Mouse (Mus musculus) liver, embryonic 14.5 days (tissue): ENCODE data around the gene Pcf11. TPM values are rescaled to one million over a fixed set of nuclear protein-coding genes. Genes with fewer than 3 reads are reported as not detected.

Experiments used
- ATAC-seq: fragments of 200-750 bp; cut with Nextera tagmentation; 2 replicates; pipeline ENCODE4 v1.8.0; 2017; ENCODE audit warnings: moderate number of reproducible peaks, mild to moderate bottlenecking, moderate library complexity; ENCODE audit not compliant: insufficient read depth
- DNase-seq, 3 experiments: peaks; one replicate each; pipeline ENCODE4 v3.0.0-alpha.2; 2012 to 2013; ENCODE audit warnings: low read depth in 3 of 3, low spot score in 3 of 3
- H3K27ac ChIP-seq: fragments of 300-500 bp; sonication (generic); 2 replicates; pipeline ENCODE4 v1.5.1; 2014; ENCODE audit warnings: moderate library complexity, mild to moderate bottlenecking, control low read depth, inconsistent platforms
- H3K27me3 ChIP-seq: fragments of 300-500 bp; sonication (generic); 2 replicates; pipeline ENCODE4 v1.6.1; 2014; ENCODE audit warnings: mild to moderate bottlenecking, low read length, moderate library complexity; ENCODE audit not compliant: control insufficient read depth, insufficient read depth
- H3K36me3 ChIP-seq: fragments of 300-500 bp; sonication (generic); replicated peaks from 2 replicates; pipeline ENCODE4 v1.6.1; 2014; ENCODE audit warnings: low read depth; ENCODE audit not compliant: control insufficient read depth, insufficient read depth
- H3K4me1 ChIP-seq, 2 experiments: fragments of 200-500 bp in 1 of 2; fragments of 300-500 bp in 1 of 2; sonication (generic) in 1 of 2; replicated peaks; 2 replicates each; pipeline ENCODE4 v1.6.1; 2012 to 2014; ENCODE audit warnings: antibody characterized with exemption in 1 of 2, inconsistent platforms in 1 of 2, low read length in 1 of 2; ENCODE audit not compliant: control insufficient read depth in 2 of 2, insufficient read depth in 2 of 2
- H3K4me2 ChIP-seq: fragments of 300-500 bp; sonication (generic); 2 replicates; pipeline ENCODE4 v1.6.1; 2014; ENCODE audit warnings: low read depth, mild to moderate bottlenecking, control low read depth, moderate library complexity
- H3K4me3 ChIP-seq, 2 experiments: fragments of 200-500 bp in 1 of 2; fragments of 300-500 bp in 1 of 2; sonication (generic) in 1 of 2; 2 replicates each; pipeline ENCODE4 v1.5.1; 2012 to 2014; ENCODE audit warnings: low read depth in 2 of 2, low read length in 2 of 2, mild to moderate bottlenecking in 2 of 2, control low read depth in 1 of 2, inconsistent platforms in 1 of 2, moderate library complexity in 1 of 2; ENCODE audit not compliant: insufficient read depth in 1 of 2
- H3K9ac ChIP-seq: fragments of 300-500 bp; sonication (generic); replicated peaks from 2 replicates; pipeline ENCODE4 v1.6.1; 2014; ENCODE audit warnings: mild to moderate bottlenecking, control low read depth, moderate library complexity
- H3K9me3 ChIP-seq: fragments of 300-500 bp; sonication (generic); 2 replicates; pipeline ENCODE4 v1.6.1; 2016; ENCODE audit warnings: low read length, mixed read lengths; ENCODE audit not compliant: control insufficient read depth
- CTCF ChIP-seq: IDR thresholded peaks from 2 replicates; pipeline ENCODE4 v1.5.1; 2016; ENCODE audit warnings: antibody characterized with exemption, low read depth, control low read depth
- EP300 ChIP-seq: IDR thresholded peaks from 2 replicates; pipeline ENCODE4 v1.6.1; 2016; ENCODE audit warnings: antibody characterized with exemption, low read depth
- WGBS: fragments of 180-500 bp; shearing (Covaris S2); extraction: QIAGEN DNeasy Blood & Tissue Kit; methylation state at CpG from one replicate; pipeline ENCODE4 v1.1.7; 2014; ENCODE audit not compliant: insufficient replicate concordance; 5-methylcytosine and 5-hydroxymethylcytosine counted together
- polyA plus RNA-seq, 2 experiments: library from polyadenylated mRNA; depleted of rRNA in 1 of 2; stranded (reverse) in 1 of 2; unstranded in 1 of 2; fragments of >200 nt; fragmentation: Nextera tagmentation in 1 of 2; extraction: Ambion mirVana in 1 of 2; gene quantifications; 2 replicates each; pipeline versions ENCODE4 v1.2.1 to v1.2.3; 2012 to 2014

The Pcf11 gene
- polyA plus RNA-seq, 2 experiments, result 8.4 to 11.9 TPM

DNA sequence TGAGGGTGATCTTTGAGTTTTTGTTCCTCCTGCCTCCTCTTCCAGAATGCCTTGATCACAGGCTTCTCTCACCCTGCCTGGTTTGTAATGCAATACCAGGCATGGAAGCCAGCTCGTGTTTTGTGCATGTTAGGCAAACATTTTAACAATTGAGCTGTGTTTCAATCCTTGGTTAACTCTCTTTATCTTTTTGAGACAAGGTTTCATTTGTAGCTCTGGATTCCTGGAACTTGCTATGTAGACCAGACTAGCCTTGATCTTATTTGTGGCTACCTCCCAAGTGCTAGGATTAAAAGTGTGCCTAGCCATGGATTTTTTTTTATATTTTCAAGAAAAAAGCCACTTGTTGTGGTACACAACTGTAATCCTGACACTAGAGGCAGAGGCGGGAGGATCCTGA lies 35.8 kb upstream of the Pcf11 start:
- Histone ChIP-seq H3K4me3 (no peak overlapping the region), H3K4me1 (no peaks in the 10 kb centered on the region), H3K4me2 (no peak overlapping the region), H3K9me3 (no peaks in the 10 kb centered on the region), H3K27me3 (no peaks in the 10 kb centered on the region), H3K27ac (no peak overlapping the region), H3K36me3 (no peaks in the 10 kb centered on the region), H3K9ac (no peak overlapping the region)
- TF ChIP-seq CTCF, result no peak
- TF ChIP-seq EP300, result no peak
- DNase-seq, result no peak
- WGBS, result 43% methylated on average over 2 of the region's 2 CpGs
- no peak for ATAC-seq

DNA sequence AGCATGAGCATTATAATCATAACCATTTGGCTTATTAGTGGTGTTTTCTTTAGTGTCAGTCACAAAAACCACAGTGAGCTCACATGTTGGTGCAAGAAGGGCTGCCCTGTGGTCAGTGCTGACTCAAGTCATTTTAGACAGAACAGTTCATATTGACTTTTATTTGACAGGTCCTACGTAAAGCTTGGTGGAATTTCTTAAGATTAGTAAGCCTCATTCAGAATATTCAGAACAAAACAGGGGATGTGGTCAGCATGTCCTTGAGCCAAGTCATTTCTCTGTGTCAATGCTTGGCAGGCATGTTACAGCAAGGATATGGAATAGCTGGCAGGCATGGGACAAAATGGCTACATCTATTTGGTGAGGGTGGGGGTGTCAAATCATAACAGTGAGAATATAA lies 33.9 kb upstream of the Pcf11 start:
- H3K4me3 ChIP-seq, result no peak overlapping the region
- ATAC-seq (no peak), DNase-seq (no peak)
- no peaks in the 10 kb centered on the region for H3K27me3 ChIP-seq
- no peaks in the 10 kb centered on the region for H3K9me3 ChIP-seq
- H3K4me1 ChIP-seq, result no peaks in the 10 kb centered on the region
- 45% methylated on average over 1 of the region's 1 CpGs for WGBS
- H3K27ac ChIP-seq, result no peak overlapping the region
- no peak overlapping the region for H3K9ac ChIP-seq
- TF ChIP-seq CTCF (no peak), EP300 (no peak)
- H3K36me3 ChIP-seq, result no peaks in the 10 kb centered on the region
- no peak overlapping the region for H3K4me2 ChIP-seq

DNA sequence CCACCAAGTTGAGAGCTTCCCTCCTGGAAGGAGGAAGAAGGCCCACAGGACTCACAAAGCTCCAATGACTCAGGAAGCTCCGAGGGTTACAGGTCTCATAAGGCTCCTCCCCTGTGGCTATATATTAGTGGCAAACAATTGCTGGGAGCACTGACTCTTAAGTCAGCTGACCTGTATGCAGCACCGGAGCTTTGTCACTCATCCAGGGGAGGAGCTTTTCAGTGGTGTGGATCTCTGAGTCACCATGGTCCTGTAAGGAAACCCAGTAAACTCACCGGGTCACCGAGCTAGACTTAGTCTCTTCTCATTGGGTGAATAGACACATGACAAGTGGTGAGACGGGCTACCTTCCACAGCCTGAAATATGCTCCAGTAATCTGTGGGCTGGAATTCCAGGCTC lies 29.0 kb upstream of the Pcf11 start:
- TF ChIP-seq EP300 (no peak), CTCF (no peak)
- DNase-seq (no peak), ATAC-seq (no peak)
- H3K4me1 ChIP-seq, result no peaks in the 10 kb centered on the region
- no peak overlapping the region for H3K4me3 ChIP-seq
- H3K27ac ChIP-seq, result no peak overlapping the region
- no peaks in the 10 kb centered on the region for H3K9me3 ChIP-seq
- H3K27me3 ChIP-seq, result no peaks in the 10 kb centered on the region
- no peaks in the 10 kb centered on the region for H3K36me3 ChIP-seq
- 43% methylated on average over 5 of the region's 5 CpGs for WGBS
- no peak overlapping the region for H3K9ac ChIP-seq
- H3K4me2 ChIP-seq, result no peak overlapping the region

DNA sequence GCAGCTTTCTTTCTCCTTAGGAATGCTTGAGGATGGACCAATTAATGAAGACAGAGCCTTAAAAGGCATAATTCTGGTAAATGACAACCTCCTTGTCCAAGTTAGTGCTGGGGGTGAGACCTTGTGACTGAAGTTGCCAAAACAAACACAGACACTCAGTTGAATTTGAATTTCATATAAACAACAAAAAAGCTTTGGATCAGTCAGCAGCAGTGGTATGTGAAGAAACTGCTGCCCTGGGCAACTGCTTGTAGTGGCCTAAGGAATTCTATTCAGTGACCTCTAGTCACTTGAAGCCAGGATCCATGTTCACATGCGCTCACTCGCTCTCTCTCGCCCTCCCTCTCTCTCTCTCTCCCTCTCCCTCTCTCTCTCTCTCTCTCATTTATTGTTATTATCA lies 26.7 kb upstream of the Pcf11 start:
- no peak overlapping the region for H3K9ac ChIP-seq
- H3K27me3 ChIP-seq, result no peaks in the 10 kb centered on the region
- TF ChIP-seq EP300 (no peak), CTCF (no peak)
- H3K36me3 ChIP-seq, result no peaks in the 10 kb centered on the region
- no peak overlapping the region for H3K4me2 ChIP-seq
- ATAC-seq (no peak), DNase-seq (no peak)
- H3K9me3 ChIP-seq, result no peaks in the 10 kb centered on the region
- no peak overlapping the region for H3K27ac ChIP-seq
- WGBS, result 93% methylated on average over 3 of the region's 3 CpGs
- H3K4me1 ChIP-seq, result no peaks in the 10 kb centered on the region
- no peak overlapping the region for H3K4me3 ChIP-seq

GRCm38 (mm10) chr7:92689101-92689500 lies 19.4 kb upstream of the Pcf11 start:
- no peak for DNase-seq
- H3K4me3 ChIP-seq, result no peak overlapping the region
- WGBS, result 48% methylated on average over 2 of the region's 2 CpGs
- H3K4me2 ChIP-seq, result no peak overlapping the region
- H3K4me1 ChIP-seq, result no peaks in the 10 kb centered on the region
- no peaks in the 10 kb centered on the region for H3K27me3 ChIP-seq
- H3K27ac ChIP-seq, result no peak overlapping the region
- no peak for ATAC-seq
- no peaks in the 10 kb centered on the region for H3K36me3 ChIP-seq
- H3K9ac ChIP-seq, result no peak overlapping the region
- no peaks in the 10 kb centered on the region for H3K9me3 ChIP-seq
- no peak for TF ChIP-seq CTCF
- TF ChIP-seq EP300, result no peak
